Mouse (Mus musculus): ENCODE measurements around the gene Nipbl. TPM values are rescaled to one million over a fixed set of nuclear protein-coding genes. Genes with fewer than 3 reads are reported as not detected.

Nipbl gene
- total RNA-seq, 2 experiments from 2014 or later, result 23.6 to 24.6 TPM

- Histone ChIP-seq H3K4me3 (peak overlapping the region; percentile 98), H3K27ac (peak overlapping the region; percentile 99)
- TF ChIP-seq CTCF (IDR thresholded peaks at IDR 0.05), result no peak
- intact Hi-C loops (cut with DNase I), result loop anchor here (2.0 kb wide), 1 partner anchor 67 kb away; no protein-coding TSS in a partner anchor
- peak; percentile 45 for DNase-seq
Observed at GRCm38 (mm10) chr15:8445951-8446419, 1.7 kb upstream of the Nipbl start.

- DNase-seq, result peak; percentile 91
- Histone ChIP-seq H3K4me3 (peak overlapping the region; percentile 98), H3K27ac (peak overlapping the region; percentile 99)
- TF ChIP-seq CTCF (IDR thresholded peaks at IDR 0.05), result peak; percentile 81
- intact Hi-C loops (cut with DNase I), result no loop called here
Observed at GRCm38 (mm10) chr15:8444890-8445597, 781 bp upstream of the Nipbl start.

- DNase-seq, result peak; percentile 85
- TF ChIP-seq CTCF (IDR thresholded peaks at IDR 0.05), result no peak
- H3K27ac ChIP-seq, result peak overlapping the region; percentile 99
- H3K4me3 ChIP-seq, result peak overlapping the region; percentile 98
- intact Hi-C loops (cut with DNase I), result no loop called here
Observed at GRCm38 (mm10) chr15:8443168-8443925, 916 bp downstream of the Nipbl start.

GRCm38 (mm10) chr15:8442761-8443160 is 1.5 kb downstream of the Nipbl start:
- peak overlapping the region; percentile 99 for H3K27ac ChIP-seq
- H3K4me3 ChIP-seq, result peak overlapping the region; percentile 98

GRCm38 (mm10) chr15:8442156-8442555 is 2.1 kb downstream of the Nipbl start:
- intact Hi-C loops (cut with DNase I), result no loop called here
- no peak for TF ChIP-seq CTCF (IDR thresholded peaks at IDR 0.05)
- Histone ChIP-seq H3K27ac (peak overlapping the region; percentile 99), H3K4me3 (peak overlapping the region; percentile 98)
- peak; percentile 28 for DNase-seq

More at GRCm38 (mm10) chr15:8442761-8443160, 1.5 kb downstream of the Nipbl start:
- DNase-seq, result no peak
- intact Hi-C loops (cut with DNase I), result no loop called here
- no peak for TF ChIP-seq CTCF (IDR thresholded peaks at IDR 0.05)

- Histone ChIP-seq H3K27ac (no peak overlapping the region), H3K4me3 (no peak overlapping the region)
- no peak for DNase-seq
- intact Hi-C loops (cut with DNase I), result no loop called here
- peak; percentile 12; the same call in 1 of the 2 replicates for TF ChIP-seq CTCF (IDR thresholded peaks at IDR 0.05)
Observed at GRCm38 (mm10) chr15:8433239-8433947, 10.9 kb downstream of the Nipbl start.

- TF ChIP-seq CTCF (IDR thresholded peaks at IDR 0.05), result no peak
- no peak overlapping the region for H3K4me3 ChIP-seq
- H3K27ac ChIP-seq, result no peak overlapping the region
- DNase-seq, result no peak
- intact Hi-C loops (cut with DNase I), result no loop called here
Observed at GRCm38 (mm10) chr15:8432534-8432933, 11.7 kb downstream of the Nipbl start.

- Histone ChIP-seq H3K27ac (no peak overlapping the region), H3K4me3 (no peak overlapping the region)
- no peak for DNase-seq
- TF ChIP-seq CTCF (IDR thresholded peaks at IDR 0.05), result no peak
- intact Hi-C loops (cut with DNase I), result no loop called here
Observed at GRCm38 (mm10) chr15:8429502-8429901, 14.8 kb downstream of the Nipbl start.

- intact Hi-C loops (cut with DNase I), result no loop called here
- DNase-seq, result no peak
- no peak overlapping the region for H3K27ac ChIP-seq
- no peak overlapping the region for H3K4me3 ChIP-seq
- no peak for TF ChIP-seq CTCF (IDR thresholded peaks at IDR 0.05)
Observed at GRCm38 (mm10) chr15:8420909-8421308, 23.4 kb downstream of the Nipbl start.

GRCm38 (mm10) chr15:8416500-8417138 is 27.6 kb downstream of the Nipbl start:
- no peak for TF ChIP-seq CTCF (IDR thresholded peaks at IDR 0.05)
- DNase-seq, result no peak
- Histone ChIP-seq H3K4me3 (no peak overlapping the region), H3K27ac (no peak overlapping the region)
- intact Hi-C loops (cut with DNase I), result no loop called here

- DNase-seq, result no peak
- Histone ChIP-seq H3K4me3 (no peak overlapping the region), H3K27ac (no peak overlapping the region)
- intact Hi-C loops (cut with DNase I), result no loop called here
- no peak for TF ChIP-seq CTCF (IDR thresholded peaks at IDR 0.05)
Observed at GRCm38 (mm10) chr15:8413356-8413755, 30.9 kb downstream of the Nipbl start.

GRCm38 (mm10) chr15:8411873-8412272 is 32.4 kb downstream of the Nipbl start:
- intact Hi-C loops (cut with DNase I), result no loop called here
- DNase-seq, result no peak
- H3K27ac ChIP-seq, result no peak overlapping the region
- H3K4me3 ChIP-seq, result no peak overlapping the region
- TF ChIP-seq CTCF (IDR thresholded peaks at IDR 0.05), result no peak

All from gastrocnemius, adult 2 months (tissue).